Mouse (Mus musculus) limb, embryonic 11.5 days (tissue): Measurements from ENCODE around the gene Psmb4. TPM values are rescaled to one million over a fixed set of nuclear protein-coding genes. Genes with fewer than 3 reads are reported as not detected.
"Not testable (repeated sequence)": the region's sequence is repeated elsewhere in the genome, so short reads cannot be mapped to it uniquely, and the experiment has no call there.

Experiments used
- ATAC-seq: fragments of 200-750 bp; cut with Nextera tagmentation; 2 replicates; pipeline ENCODE4 v1.8.0; 2017; ENCODE audit warnings: low read depth; ENCODE audit not compliant: insufficient number of reproducible peaks, low FRiP score, low TSS enrichment
- DNase-seq: peaks from one replicate; pipeline ENCODE4 v3.0.0-alpha.2; 2015; ENCODE audit warnings: low spot score
- H3K27ac ChIP-seq: fragments of 300-500 bp; sonication (generic); replicated peaks from 2 replicates; pipeline ENCODE4 v1.5.1; 2014; ENCODE audit warnings: low read depth, mild to moderate bottlenecking, low read length
- H3K27me3 ChIP-seq: fragments of 300-500 bp; sonication (generic); 2 replicates; pipeline ENCODE4 v1.6.1; 2014; ENCODE audit warnings: mild to moderate bottlenecking, low read length, mixed read lengths; ENCODE audit not compliant: control insufficient read depth, insufficient read depth
- H3K36me3 ChIP-seq: fragments of 300-500 bp; sonication (generic); 2 replicates; pipeline ENCODE4 v1.6.1; 2014; ENCODE audit warnings: mild to moderate bottlenecking, low read length, moderate library complexity, mixed read lengths; ENCODE audit not compliant: control insufficient read depth, insufficient read depth
- H3K4me1 ChIP-seq: fragments of 300-500 bp; sonication (generic); 2 replicates; pipeline ENCODE4 v1.6.1; 2014; ENCODE audit warnings: low read length, mixed read lengths; ENCODE audit not compliant: control insufficient read depth, insufficient read depth
- H3K4me2 ChIP-seq: fragments of 300-500 bp; sonication (generic); 2 replicates; pipeline ENCODE4 v1.6.1; 2014; ENCODE audit warnings: low read depth, mild to moderate bottlenecking, moderate library complexity; ENCODE audit not compliant: severe bottlenecking
- H3K4me3 ChIP-seq: fragments of 300-500 bp; sonication (generic); 2 replicates; pipeline ENCODE4 v1.5.1; 2014; ENCODE audit warnings: low read depth, low read length
- H3K9ac ChIP-seq: fragments of 300-500 bp; sonication (generic); 2 replicates; pipeline ENCODE4 v1.6.1; 2014; ENCODE audit warnings: mild to moderate bottlenecking, low read length
- H3K9me3 ChIP-seq: fragments of 300-500 bp; sonication (generic); 2 replicates; pipeline ENCODE4 v1.6.1; 2016; ENCODE audit warnings: low read length; ENCODE audit not compliant: control insufficient read depth
- WGBS: fragments of 180-500 bp; shearing (Covaris S2); extraction: QIAGEN DNeasy Blood & Tissue Kit; methylation state at CpG from one replicate; pipeline ENCODE4 v1.1.7; 2014; 5-methylcytosine and 5-hydroxymethylcytosine counted together
- polyA plus RNA-seq: library from polyadenylated mRNA; unstranded; fragments of >200 nt; fragmentation: Nextera tagmentation; extraction: Ambion mirVana; gene quantifications from 2 replicates; pipeline ENCODE4 v1.2.1, GENCODE M21; 2014

Psmb4 gene
- polyA plus RNA-seq, 1 experiment from 2014 or later: 388 TPM

DNA sequence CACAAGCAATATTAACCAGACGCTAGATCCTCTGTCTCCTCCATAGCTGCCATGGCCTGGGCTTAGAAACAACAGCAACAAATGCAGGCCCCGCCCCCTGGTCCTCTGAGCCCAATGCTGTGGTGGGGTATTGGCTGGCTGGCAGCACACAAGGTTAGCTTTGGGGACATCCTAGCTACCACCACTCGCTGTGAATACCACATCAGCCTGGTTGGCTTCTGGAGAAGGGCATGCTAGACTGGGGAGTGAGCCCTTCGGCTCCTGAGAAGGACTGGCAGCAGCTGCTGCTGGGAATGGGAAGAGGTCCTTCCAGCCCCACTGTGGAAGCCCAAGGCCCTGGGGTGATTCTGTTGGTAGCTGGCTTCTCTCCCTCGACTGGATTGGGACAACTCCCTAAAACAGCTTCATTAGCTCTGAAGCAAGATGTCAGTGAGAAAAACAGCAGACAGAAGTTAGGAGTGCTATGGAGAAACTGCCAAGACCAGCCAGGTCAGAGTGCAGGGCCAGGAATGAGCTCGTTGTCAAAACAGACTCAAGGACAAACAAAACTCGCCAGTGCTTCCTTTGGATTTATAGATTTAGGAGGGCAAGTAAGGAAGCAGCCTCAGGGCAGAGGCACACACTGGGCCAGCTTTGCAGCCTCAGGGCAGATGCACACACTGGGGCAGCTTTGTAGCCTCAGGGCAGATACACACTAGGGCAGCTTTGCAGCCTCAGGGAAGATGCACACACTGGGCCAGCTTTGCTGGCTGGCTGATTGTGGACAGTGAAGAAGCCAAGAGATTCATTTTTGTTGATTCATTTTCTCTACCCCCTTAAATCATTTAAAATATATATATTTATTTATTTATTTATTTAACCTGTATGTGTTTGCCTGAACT, 43.9 kb upstream of the Psmb4 start:
- not testable (repeated sequence) for H3K9ac ChIP-seq, ATAC-seq, H3K36me3 ChIP-seq, DNase-seq, H3K9me3 ChIP-seq, H3K4me1 ChIP-seq, H3K27me3 ChIP-seq, H3K4me2 ChIP-seq, H3K27ac ChIP-seq, H3K4me3 ChIP-seq
- 26% methylated on average over 7 of the region's 7 CpGs for WGBS

GRCm38 (mm10) chr3:94928979-94929378, 42.2 kb upstream of the Psmb4 start:
- not testable (repeated sequence) for H3K4me2 ChIP-seq, H3K4me3 ChIP-seq, H3K27me3 ChIP-seq, H3K36me3 ChIP-seq, H3K27ac ChIP-seq, ATAC-seq, H3K9ac ChIP-seq, H3K4me1 ChIP-seq, H3K9me3 ChIP-seq, DNase-seq
- WGBS: 98% methylated on average over 3 of the region's 4 CpGs

GRCm38 (mm10) chr3:94926301-94926736, 39.6 kb upstream of the Psmb4 start:
- not testable (repeated sequence) for H3K4me1 ChIP-seq, H3K27ac ChIP-seq, H3K4me3 ChIP-seq, DNase-seq, H3K4me2 ChIP-seq, H3K27me3 ChIP-seq, H3K36me3 ChIP-seq, H3K9me3 ChIP-seq, ATAC-seq, H3K9ac ChIP-seq
- 54% methylated on average over 4 of the region's 4 CpGs for WGBS

DNA sequence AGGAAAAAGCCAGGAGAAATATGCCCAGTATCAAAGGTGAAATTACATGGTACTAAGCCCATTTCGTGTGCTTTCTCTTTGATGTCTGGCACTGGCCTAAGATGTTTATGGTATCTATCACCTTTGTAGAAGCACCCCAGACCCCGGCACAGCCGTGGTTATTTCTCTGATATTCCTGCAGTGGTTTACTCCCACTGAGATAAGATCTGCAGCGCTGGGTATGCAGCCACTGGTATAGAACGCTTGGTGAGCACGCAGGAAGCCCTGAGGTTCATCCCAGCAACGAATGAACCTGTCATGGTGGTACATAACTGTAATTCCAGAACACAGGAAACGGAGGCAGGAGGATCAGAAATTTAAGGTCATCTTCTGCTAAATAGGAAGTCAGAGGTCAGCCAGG, 37.9 kb upstream of the Psmb4 start:
- Histone ChIP-seq H3K36me3 (no peaks in the 10 kb centered on the region), H3K4me2 (no peak overlapping the region), H3K9ac (no peak overlapping the region), H3K4me1 (no peaks in the 10 kb centered on the region), H3K4me3 (no peak overlapping the region), H3K27ac (no peak overlapping the region), H3K9me3 (no peaks in the 10 kb centered on the region), H3K27me3 (no peaks in the 10 kb centered on the region)
- 43% methylated on average over 8 of the region's 8 CpGs for WGBS
- DNase-seq (no peak), ATAC-seq (no peak)

- ATAC-seq (no peak), DNase-seq (no peak)
- no peak overlapping the region for H3K4me2 ChIP-seq
- H3K4me1 ChIP-seq: no peaks in the 10 kb centered on the region
- no peaks in the 10 kb centered on the region for H3K27me3 ChIP-seq
- no peak overlapping the region for H3K4me3 ChIP-seq
- WGBS: 26% methylated on average over 3 of the region's 3 CpGs
- no peaks in the 10 kb centered on the region for H3K9me3 ChIP-seq
- no peaks in the 10 kb centered on the region for H3K36me3 ChIP-seq
- no peak overlapping the region for H3K9ac ChIP-seq
- no peak overlapping the region for H3K27ac ChIP-seq
These were observed 35.6 kb upstream of the Psmb4 start for GRCm38 (mm10) chr3:94922333-94922732.

DNA sequence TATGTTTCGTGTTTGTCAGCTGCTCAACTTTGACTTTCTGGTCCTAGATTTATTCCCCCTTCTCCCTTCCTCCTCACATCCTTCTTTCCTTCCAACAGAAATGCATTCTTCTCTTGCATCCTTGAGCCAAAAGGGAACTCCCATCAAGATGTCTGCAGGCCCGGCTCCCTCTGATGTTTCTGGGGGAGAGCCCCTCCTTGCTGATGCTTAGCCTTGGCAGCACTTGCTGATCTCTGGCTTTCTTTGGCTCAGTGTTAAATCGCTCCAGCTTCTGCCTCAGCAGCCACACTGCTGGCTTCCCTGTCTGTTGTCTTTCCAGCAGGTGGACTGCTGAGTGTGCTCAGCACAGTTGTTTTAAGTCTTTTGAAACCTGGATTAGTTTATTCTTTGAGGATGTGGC, 34.3 kb upstream of the Psmb4 start:
- no peaks in the 10 kb centered on the region for H3K4me1 ChIP-seq
- H3K4me3 ChIP-seq: no peak overlapping the region
- no peaks in the 10 kb centered on the region for H3K36me3 ChIP-seq
- WGBS: 38% methylated on average over 3 of the region's 3 CpGs
- ATAC-seq (no peak), DNase-seq (no peak)
- H3K27me3 ChIP-seq: no peaks in the 10 kb centered on the region
- H3K27ac ChIP-seq: no peak overlapping the region
- H3K9ac ChIP-seq: no peak overlapping the region
- no peak overlapping the region for H3K4me2 ChIP-seq
- H3K9me3 ChIP-seq: no peaks in the 10 kb centered on the region

DNA sequence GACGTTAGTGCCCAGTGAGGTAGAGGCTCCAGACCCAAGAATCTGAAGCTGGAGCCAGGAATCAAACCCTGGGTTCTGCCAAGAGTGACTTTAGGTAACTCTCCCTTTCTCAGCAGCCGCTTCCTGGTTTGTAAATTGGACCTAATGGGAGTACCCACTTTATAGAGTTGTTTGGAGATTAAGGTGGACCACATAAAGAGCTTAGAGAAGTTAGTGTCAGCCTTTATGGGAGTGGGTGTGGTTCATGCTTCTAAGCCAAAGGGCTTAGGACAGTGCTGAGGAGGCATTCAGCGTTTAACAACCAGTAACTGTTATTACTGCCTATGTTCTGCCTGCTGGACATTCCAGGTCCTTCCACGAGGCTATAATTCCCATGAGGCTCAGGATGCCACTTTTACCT, 32.1 kb upstream of the Psmb4 start:
- Histone ChIP-seq H3K36me3 (no peaks in the 10 kb centered on the region), H3K9ac (no peak overlapping the region), H3K9me3 (no peaks in the 10 kb centered on the region), H3K4me2 (no peak overlapping the region), H3K4me3 (no peak overlapping the region), H3K27ac (no peak overlapping the region), H3K4me1 (no peaks in the 10 kb centered on the region), H3K27me3 (no peaks in the 10 kb centered on the region)
- DNase-seq: no peak
- no peak for ATAC-seq
- 52% methylated on average over 4 of the region's 4 CpGs for WGBS

GRCm38 (mm10) chr3:94917816-94918361, 31.1 kb upstream of the Psmb4 start:
- no peak overlapping the region for H3K9ac ChIP-seq
- 72% methylated on average over 14 of the region's 14 CpGs for WGBS
- no peak overlapping the region for H3K4me3 ChIP-seq
- ATAC-seq: no peak
- DNase-seq: no peak
- H3K27ac ChIP-seq: no peak overlapping the region
- no peak overlapping the region for H3K4me2 ChIP-seq
- H3K27me3 ChIP-seq: no peaks in the 10 kb centered on the region
- H3K36me3 ChIP-seq: no peaks in the 10 kb centered on the region
- H3K9me3 ChIP-seq: no peaks in the 10 kb centered on the region
- no peaks in the 10 kb centered on the region for H3K4me1 ChIP-seq
